Mouse (Mus musculus) kidney, postnatal 4 days (tissue): Measurements from ENCODE around the gene Rbm33.
A peak's percentile ranks its signal among the peaks of the same experiment; 100 is the strongest.

Source experiments
- DNase-seq, 2 experiments: peaks; one replicate each; pipeline ENCODE4 v3.0.0; 2021; ENCODE audit warnings: mixed read lengths in 2 of 2

The Rbm33 gene

DNA sequence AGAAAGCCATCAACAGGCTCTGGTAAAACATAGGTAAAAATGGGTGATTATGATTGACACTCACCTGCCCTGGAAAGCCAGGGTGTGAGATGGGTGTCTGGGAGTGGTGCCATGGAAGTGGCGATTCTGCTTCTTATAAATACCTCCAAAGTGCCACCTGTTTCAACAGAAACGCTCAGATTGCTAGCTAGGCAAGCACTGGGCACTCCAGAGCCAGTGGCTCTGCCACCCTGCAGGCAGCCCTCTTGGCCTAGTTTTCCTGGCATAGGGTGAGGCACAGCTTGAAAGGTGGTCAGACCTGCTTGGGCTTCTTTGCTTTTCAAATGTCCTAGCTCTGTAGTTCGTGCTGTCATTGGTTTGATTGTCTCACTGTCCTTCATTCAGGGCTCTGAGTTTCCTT lies 97.2 kb downstream of the Rbm33 start:
- DNase-seq, result no peak

DNA sequence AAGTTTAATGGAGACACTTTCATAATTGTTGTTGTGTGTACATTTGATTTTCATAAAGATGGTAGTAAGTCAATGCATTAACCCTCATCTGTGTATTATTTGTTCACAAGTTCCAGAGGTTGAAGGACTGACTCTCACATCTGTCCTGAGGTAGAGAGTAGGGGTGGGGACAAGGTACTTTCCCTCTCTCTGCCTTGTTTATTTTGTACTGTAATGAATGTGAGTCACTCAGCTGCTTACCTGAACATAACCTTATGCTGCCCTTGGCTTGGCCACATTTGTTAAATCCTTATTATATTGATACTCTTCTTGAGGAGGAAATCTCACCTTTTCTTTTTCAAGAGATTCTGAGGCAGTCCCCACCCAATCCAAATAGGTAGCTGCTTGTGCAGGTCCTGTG lies 99.1 kb downstream of the Rbm33 start:
- DNase-seq, result no peak

GRCm38 (mm10) chr5:28418734-28419133 lies 101.8 kb downstream of the Rbm33 start:
- no peak for DNase-seq

DNA sequence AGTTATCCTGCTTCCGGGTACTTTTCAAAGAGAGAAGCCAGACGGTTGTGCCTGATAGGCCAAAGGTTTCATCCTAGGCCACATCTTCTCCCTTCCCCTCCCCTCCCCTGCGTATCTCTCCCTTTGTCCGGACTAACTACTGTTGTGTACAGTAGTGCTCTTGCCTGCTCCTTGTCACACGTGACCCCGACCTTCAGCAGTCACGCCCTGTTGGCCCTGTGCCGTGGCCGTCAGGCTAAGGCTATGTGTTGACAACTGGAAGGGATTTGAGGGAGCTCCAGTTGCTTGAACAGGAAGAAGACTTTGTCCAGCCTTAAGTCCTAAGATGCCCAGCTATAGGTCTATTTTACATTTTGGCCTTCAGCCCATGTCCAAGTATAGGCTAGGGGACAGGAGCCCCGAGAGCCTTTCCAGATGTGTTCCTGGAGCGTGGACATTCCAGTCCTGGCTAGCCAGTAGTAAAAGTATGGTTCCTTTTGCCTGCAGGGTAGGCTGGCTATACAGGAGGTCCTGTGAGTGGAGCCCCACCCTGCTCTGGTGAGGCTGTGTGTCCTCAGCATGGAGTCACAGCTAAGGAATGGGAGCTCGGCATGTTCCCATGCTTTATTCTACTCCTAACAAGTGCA lies 102.8 kb downstream of the Rbm33 start:
- peak in 1 of 2 experiments; percentile 16 for DNase-seq

DNA sequence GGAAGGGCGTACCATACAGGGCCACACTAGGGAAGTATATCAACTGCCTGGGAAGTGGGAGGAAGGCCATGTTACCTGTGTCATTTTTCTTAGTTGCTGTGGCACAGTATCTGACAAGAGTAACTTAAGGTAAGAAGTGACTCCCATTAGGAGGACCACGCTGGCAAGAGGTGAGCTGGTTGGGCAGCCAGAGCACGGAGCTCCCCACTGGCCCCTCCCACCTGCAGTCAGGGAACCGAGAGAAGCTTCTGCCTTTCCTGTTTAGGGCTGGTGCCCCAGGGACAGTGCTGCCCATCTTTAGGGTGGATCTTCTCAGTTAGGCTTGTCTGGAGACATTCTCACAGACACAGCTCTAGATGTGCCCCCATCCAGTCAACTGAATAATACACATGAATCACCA lies 106.9 kb downstream of the Rbm33 start:
- no peak for DNase-seq

DNA sequence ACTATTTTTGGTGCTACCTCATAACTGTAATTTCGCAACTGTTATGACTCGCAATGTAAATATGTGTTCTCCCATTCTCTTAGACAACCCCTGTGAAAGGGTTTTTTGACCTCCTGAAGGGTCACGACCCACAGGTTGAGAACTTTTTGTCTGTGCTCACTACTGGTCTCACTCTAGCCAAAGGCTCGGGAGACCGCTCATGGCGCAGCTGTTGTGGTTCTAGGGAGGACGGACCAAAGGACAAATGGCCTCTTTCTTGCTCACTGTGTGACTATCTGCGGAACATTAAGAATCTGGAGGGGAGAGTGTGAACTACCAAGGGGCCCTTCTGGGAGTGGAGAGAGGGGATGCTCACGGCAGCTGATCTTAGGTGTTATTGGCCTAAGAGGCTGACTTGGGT lies 109.0 kb downstream of the Rbm33 start:
- DNase-seq, result no peak

GRCm38 (mm10) chr5:28450126-28450890 lies 133.4 kb downstream of the Rbm33 start:
- no peak for DNase-seq

DNA sequence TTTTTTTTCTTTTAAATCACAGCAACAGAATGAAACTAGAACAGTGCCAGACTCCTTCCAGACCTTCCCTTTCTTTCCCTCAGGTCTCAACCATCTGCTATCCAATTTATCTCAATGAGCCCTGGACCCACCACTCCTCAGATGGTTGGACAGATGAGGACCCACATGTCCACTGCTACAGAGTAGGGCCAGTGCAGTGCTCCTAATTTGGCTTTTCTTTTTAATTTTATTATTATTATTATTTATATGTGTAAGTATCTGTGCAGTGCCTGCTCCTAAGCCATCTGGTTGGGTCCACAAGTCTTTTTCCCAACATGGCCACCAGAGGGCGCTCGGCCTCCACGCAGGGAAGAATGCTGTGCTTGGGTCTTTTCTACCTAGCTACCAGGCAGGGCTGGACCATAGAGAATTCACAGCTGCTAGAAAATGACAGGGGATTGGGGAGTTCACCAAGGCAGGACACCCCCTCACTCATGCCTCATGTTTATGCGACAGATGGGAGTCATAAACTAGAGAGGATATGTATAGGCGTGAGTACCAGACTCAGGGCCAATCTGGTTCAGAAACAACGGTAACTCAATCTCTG lies 134.2 kb downstream of the Rbm33 start:
- DNase-seq, result peak; percentile 88

- DNase-seq, result no peak
Measured at GRCm38 (mm10) chr5:28453086-28453485, 136.2 kb downstream of the Rbm33 start.

GRCm38 (mm10) chr5:28453523-28453922 lies 136.6 kb downstream of the Rbm33 start:
- no peak for DNase-seq

GRCm38 (mm10) chr5:28454546-28454945 lies 137.6 kb downstream of the Rbm33 start:
- DNase-seq, result no peak

DNA sequence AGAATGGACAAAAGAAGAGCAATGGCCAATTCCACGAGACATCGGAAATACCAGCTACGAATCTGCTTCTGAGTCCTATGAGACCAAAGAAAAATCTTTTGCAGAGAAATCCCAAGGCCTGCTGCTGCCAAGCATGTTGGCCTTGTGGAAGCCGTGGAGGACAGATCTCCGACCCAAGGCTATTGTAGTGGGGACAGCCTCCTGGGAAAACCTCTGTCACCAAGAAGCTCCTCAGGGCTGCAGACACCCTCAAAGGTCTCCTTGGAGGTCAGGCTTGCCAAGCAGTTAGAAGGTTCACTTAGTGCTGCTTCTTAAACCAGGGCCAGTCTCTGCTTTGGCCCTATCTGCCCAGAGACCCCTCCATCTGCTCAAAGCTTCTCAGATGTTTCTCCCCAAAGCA lies 138.8 kb downstream of the Rbm33 start:
- DNase-seq, result no peak

DNA sequence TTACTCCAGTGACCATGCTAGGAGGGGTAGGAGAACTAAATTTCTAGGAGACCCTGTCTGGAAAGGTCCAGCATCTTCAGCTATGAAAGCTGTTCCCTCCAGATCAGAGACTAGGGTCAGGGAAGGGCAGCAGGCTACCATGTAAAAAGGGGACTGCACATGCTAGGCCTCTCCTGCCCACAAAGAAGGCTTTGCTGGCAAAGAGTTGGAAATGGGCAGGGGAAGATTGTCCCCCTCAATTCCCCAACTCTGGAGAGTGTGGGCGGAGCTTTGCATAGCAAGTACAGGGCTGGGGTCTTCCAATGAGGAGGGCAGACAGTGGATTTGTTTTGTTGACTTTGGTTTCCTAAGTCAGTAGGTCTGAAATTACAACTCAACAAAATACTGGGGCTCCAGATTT lies 139.4 kb downstream of the Rbm33 start:
- no peak for DNase-seq

- peak; percentile 14 to 30 for DNase-seq
Measured at GRCm38 (mm10) chr5:28457921-28458641, 141.2 kb downstream of the Rbm33 start.

DNA sequence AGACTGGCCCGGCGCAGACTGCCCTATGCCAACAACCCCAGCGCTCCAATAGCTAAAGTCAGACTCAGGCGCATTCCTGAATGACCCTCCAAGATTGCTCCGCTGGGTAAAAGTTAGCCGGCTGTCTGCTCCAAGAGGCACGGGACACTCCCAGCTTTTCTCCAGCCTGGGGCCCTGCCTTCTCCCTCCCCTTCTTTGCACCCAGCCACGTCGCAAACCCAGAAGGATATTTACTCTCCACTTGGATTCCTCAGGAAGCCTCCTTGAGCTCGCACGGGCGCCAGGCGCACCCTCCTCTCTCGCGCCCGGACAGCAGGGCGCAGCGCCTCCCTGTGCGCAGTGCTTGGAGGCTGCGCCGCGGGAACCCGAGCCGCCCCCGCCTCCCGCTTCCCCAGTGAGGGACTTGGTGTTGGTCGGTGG lies 141.9 kb downstream of the Rbm33 start:
- peak; percentile 24 to 37 for DNase-seq

DNA sequence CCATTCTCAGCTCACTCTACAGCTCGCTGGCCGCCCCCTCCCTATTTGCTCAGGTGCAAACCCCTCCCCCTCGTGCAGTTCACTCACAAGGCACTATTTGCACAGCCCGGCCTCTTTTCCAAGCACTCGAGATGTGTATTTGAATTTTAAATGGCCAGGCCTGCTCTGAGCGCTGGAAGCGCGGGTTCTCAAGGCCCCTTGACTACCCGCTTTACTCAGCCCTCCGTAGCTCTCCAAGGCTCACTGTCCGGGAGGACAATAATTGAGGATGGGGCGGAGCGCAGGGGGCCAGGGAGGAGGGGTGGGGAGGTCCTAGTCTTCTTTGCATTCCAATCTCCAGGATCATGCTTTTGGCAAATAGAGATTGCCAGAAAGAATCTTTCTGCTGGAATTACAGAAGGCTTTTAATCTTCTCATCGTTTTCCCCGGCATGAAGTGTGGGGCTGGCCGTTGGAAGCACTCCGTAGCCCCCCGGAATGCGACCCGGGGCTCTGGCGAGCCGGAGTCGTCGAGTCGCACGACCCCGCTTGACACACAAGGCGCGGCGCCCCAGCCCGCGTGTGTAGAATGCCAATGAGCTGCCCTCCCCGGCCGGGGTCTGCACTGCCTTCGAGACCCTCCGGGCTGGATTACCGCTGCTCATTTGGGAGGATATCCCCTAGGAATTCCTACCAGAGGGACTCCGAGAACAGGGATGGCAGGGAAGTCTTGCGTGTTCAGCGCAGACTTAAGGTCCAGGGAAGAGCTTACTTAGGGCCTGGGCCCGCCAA lies 142.7 kb downstream of the Rbm33 start:
- no peak for DNase-seq

DNA sequence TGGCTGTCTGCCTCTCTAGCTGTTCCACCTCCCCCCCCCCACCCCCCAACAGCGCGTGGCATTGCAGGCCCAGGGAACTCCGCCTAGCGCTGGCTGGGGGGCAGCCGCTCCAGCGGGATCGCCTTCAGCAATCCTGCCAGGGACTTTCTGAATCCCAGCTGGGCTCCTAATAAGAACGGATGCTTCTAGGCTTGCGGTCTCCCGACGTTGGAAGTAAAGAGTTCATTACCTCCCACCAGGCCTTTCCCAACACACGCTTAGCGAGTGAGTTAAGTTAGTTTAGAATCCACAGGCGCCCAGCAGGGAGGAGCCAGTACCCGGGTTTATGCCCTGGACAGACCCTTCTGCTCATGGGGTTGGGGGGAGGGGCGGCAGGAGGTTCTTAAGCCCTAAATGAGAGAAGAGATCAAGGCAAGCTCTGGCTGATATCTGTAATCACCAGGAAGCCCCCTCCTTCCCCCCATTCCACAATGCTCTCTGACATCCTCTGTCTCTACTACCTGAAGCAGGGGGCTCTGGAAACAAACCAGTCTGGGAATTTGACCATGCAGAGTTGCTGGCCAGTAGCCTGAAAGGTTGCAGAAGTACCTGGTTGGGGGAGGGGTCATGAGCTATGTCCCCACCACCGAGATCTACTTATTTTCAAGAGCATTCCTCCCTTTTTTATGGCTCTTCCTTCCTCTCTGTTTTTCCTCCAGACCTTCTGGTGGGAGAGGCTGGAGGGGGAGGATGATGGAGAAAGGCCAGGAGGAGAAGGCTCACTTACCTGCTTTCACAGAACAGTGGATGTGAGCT lies 143.8 kb downstream of the Rbm33 start:
- DNase-seq, result no peak

DNA sequence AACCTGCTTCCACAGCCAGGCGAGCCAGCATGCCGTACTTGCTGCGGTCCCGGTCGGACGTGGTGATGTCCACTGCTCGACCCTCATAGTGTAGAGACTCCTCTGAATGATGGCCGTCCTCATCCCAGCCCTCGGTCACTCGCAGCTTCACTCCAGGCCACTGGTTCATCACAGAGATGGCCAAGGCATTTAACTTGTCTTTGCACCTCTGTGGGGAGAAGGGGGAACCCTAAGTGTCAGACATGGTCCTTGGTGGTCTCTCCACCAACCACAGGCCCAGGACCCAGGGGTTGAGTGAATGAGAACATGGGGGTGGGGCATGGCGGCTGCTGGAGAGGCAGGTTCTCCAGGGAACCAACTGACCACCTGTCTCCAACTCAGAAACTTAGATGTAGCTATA lies 144.5 kb downstream of the Rbm33 start:
- DNase-seq, result no peak

- DNase-seq, result peak; percentile 30 to 60
Measured at GRCm38 (mm10) chr5:28462741-28463590, 146.0 kb downstream of the Rbm33 start.

- DNase-seq, result peak; percentile 31 to 68
Measured at GRCm38 (mm10) chr5:28463656-28464055, 146.7 kb downstream of the Rbm33 start.
